Mouse (Mus musculus) left cerebral cortex, adult 18-20 months (tissue): ENCODE data around the gene Neurl3. TPM values are rescaled to one million over a fixed set of nuclear protein-coding genes. Genes with fewer than 3 reads are reported as not detected.
A peak's percentile ranks its signal among the peaks of the same experiment; 100 is the strongest.

Experiments
- DNase-seq, 2 experiments: peaks; one replicate each; pipeline ENCODE4 v3.0.0; 2021 to 2022; ENCODE audit warnings: low spot score in 2 of 2, mixed read lengths in 1 of 2
- total RNA-seq, 2 experiments: library from RNA; stranded (reverse); gene quantifications; 2 replicates each; pipeline ENCODE4 v1.2.3; 2021

Gene Neurl3
- total RNA-seq, 2 experiments from 2014 or later, result 0.52 to 0.60 TPM

GRCm38 (mm10) chr1:36299126-36299525 is 24.6 kb upstream of the Neurl3 start:
- DNase-seq, result no peak

GRCm38 (mm10) chr1:36298107-36298506 is 23.6 kb upstream of the Neurl3 start:
- no peak for DNase-seq

GRCm38 (mm10) chr1:36296466-36297149 is 22.1 kb upstream of the Neurl3 start:
- DNase-seq, result no peak

GRCm38 (mm10) chr1:36294402-36294801 is 19.9 kb upstream of the Neurl3 start:
- no peak for DNase-seq

GRCm38 (mm10) chr1:36293470-36293869 is 19.0 kb upstream of the Neurl3 start:
- no peak for DNase-seq

GRCm38 (mm10) chr1:36281849-36282248 is 7.4 kb upstream of the Neurl3 start:
- no peak for DNase-seq

GRCm38 (mm10) chr1:36280938-36281337 is 6.5 kb upstream of the Neurl3 start:
- no peak for DNase-seq

GRCm38 (mm10) chr1:36279202-36279601 is 4.7 kb upstream of the Neurl3 start:
- peak; percentile 79 to 88 for DNase-seq

GRCm38 (mm10) chr1:36277267-36278060 is 3.0 kb upstream of the Neurl3 start:
- peak; percentile 68 to 78 for DNase-seq

- no peak for DNase-seq
Observed at GRCm38 (mm10) chr1:36275635-36276389, 1.3 kb upstream of the Neurl3 start.

GRCm38 (mm10) chr1:36273288-36273687 is 1.2 kb downstream of the Neurl3 start:
- DNase-seq, result no peak

GRCm38 (mm10) chr1:36272546-36272945 is 1.9 kb downstream of the Neurl3 start:
- DNase-seq, result no peak

GRCm38 (mm10) chr1:36271516-36272230 is 2.8 kb downstream of the Neurl3 start:
- DNase-seq, result no peak

GRCm38 (mm10) chr1:36270666-36271065 is 3.8 kb downstream of the Neurl3 start:
- no peak for DNase-seq

- no peak for DNase-seq
Observed at GRCm38 (mm10) chr1:36269121-36269795, 5.2 kb downstream of the Neurl3 start.

- DNase-seq, result no peak
Observed at GRCm38 (mm10) chr1:36267595-36267994, 6.9 kb downstream of the Neurl3 start.

- DNase-seq, result no peak
Observed at GRCm38 (mm10) chr1:36266293-36266692, 8.2 kb downstream of the Neurl3 start.

GRCm38 (mm10) chr1:36263833-36264488 is 10.5 kb downstream of the Neurl3 start:
- no peak for DNase-seq

- no peak for DNase-seq
Observed at GRCm38 (mm10) chr1:36261708-36262504, 12.6 kb downstream of the Neurl3 start.
